Mouse (Mus musculus) layer of hippocampus, adult 8-10 months (tissue): ENCODE measurements around the gene Prickle4. TPM values are rescaled to one million over a fixed set of nuclear protein-coding genes. Genes with fewer than 3 reads are reported as not detected.
"Not testable (repeated sequence)": the region's sequence is repeated elsewhere in the genome, so short reads cannot be mapped to it uniquely, and the experiment has no call there.

Experiments
- DNase-seq, 2 experiments: peaks; one replicate each; pipeline ENCODE4 v3.0.0; 2022; ENCODE audit warnings: low spot score in 2 of 2
- total RNA-seq, 4 experiments: library from RNA; stranded (reverse); gene quantifications; 2 replicates each; pipeline ENCODE4 v1.2.4; 2022

Gene Prickle4
- total RNA-seq, 4 experiments from 2014 or later, result 2.9 to 3.7 (median 3.2) TPM

DNA sequence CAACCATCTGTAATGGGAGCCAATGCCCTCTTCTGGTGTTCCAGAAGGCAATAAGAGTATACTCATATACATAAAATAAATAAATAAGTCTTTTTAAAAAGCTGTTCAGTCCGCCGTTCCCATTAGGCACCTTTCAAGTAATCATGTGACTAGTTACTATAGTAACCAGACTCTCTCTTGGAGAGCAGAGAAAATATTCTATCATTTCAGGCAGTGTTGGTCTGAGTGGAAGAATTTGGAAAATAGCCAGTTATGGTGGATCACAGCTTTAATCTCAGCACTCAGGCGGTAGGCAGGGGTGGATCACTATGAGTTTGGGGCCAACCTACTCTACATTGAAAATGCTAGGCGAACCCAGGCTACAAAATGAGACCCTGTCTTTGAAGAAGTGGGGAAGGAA, 25.4 kb downstream of the Prickle4 start:
- no peak for DNase-seq

GRCm38 (mm10) chr17:47664474-47664873, 30.1 kb downstream of the Prickle4 start:
- DNase-seq, result no peak

GRCm38 (mm10) chr17:47663009-47663713, 31.4 kb downstream of the Prickle4 start:
- no peak for DNase-seq

GRCm38 (mm10) chr17:47658741-47659243, 35.7 kb downstream of the Prickle4 start:
- DNase-seq, result no peak

DNA sequence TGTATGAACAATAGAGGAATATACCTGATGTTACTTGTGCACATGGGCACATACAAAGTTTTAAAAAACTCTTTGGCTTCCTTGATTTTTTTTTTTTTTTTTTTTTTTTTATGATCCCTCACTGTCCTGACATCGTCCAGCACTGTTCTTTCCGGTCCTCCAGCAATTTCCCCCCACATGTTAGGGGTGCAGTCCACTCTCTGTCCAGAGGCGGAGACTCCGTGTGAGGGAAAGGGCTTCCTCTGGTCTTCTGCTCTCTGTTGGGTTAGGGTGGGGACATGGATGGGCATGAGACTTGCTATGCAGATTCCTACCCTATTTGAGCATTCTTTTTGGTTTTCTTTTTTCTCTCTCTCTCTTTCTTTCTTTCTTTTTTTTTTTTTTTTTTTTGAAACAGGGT, 36.6 kb downstream of the Prickle4 start:
- no peak for DNase-seq

GRCm38 (mm10) chr17:47655697-47656096, 38.8 kb downstream of the Prickle4 start:
- DNase-seq, result no peak

DNA sequence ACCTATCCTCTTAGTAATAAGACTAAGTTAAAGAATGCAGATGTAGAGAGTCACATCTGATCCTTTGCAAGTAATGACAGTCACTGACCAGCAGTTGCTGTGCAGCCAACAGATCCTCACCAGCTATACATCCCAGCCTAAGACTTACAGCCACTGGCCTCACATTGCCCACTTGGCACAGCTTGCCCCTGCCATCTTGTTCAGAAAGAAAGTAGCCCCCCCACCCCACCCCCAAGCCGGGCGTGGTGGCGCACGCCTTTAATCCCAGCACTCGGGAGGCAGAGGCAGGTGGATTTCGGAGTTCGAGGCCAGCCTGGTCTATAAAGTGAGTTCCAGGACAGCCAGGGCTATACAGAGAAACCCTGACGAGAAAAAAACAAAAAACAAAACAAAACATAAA, 40.2 kb downstream of the Prickle4 start:
- DNase-seq, result not testable (repeated sequence)

- no peak for DNase-seq
Observed at GRCm38 (mm10) chr17:47651953-47652352, 42.6 kb downstream of the Prickle4 start.

DNA sequence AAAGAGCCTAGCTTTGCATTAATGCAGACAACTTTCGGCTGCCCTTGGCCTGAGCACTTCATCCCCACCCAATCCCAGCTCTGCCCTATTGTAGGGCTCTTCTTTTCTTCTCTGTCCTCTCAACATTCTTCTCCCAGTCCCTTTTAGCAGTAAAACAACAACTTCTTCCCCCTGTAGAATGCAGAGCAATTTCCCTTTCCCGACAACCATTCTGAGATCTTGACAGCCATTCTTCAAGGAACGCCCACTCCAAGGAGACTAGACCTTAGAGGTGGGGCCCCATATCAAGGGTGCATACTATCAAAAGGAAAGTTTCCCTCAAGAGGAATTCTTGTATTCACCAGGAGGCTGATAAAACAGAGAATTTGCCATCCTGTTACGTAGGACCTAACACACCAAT, 45.6 kb downstream of the Prickle4 start:
- no peak for DNase-seq

GRCm38 (mm10) chr17:47646683-47647082, 47.9 kb downstream of the Prickle4 start:
- peak in 1 of 2 experiments; percentile 45 for DNase-seq

DNA sequence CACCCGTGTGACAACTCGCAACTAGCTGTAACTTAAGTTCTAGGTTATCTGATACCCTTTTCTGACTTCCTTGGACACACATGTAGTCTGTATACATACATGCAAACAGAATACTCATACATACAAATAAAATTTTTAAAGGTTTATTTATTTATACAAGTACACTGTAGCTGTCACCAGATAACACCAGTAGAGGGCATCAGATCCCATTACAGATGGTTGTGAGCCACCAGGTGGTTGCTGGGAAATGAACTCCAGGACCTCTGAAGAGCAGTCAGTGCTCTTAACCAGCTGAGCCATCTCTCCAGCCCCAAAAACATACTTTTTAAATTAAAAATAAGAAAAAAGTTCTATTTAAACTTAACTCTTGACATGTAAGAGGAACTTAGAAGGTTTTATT, 51.5 kb downstream of the Prickle4 start:
- DNase-seq, result no peak

Other genes with a start within 250 kb of the Prickle4 start
- gene Taf8, start 192.4 kb downstream of the Prickle4 start, total RNA-seq, result 10 to 100 TPM; 18.4 to 25.0 (median 23.4) TPM
- gene Ccnd3, start 189.7 kb downstream of the Prickle4 start, total RNA-seq, result 10 to 100 TPM; 38.4 to 45.2 (median 38.8) TPM
- 10 to 100 TPM; 16.9 to 18.6 (median 17.8) TPM for gene Bysl, start 83.2 kb downstream of the Prickle4 start, total RNA-seq
- gene Med20, start 83.2 kb downstream of the Prickle4 start, total RNA-seq, result 10 to 100 TPM; 31.1 to 40.3 (median 33.1) TPM
- 1 to 10 TPM; 4.9 to 8.9 (median 7.0) TPM for gene Gm20517, start 83.1 kb downstream of the Prickle4 start, total RNA-seq
- gene Usp49, start 64.0 kb downstream of the Prickle4 start, total RNA-seq, result 10 to 100 TPM in 3 of 4 experiments, 1 to 10 TPM in 1; 8.1 to 11.5 (median 10.8) TPM
- gene Tomm6, start 6.3 kb downstream of the Prickle4 start, total RNA-seq, result 100 to 1,000 TPM; 170 to 219 (median 199) TPM
- 10 to 100 TPM; 28.6 to 36.7 (median 31.2) TPM for gene Frs3, start 5.7 kb downstream of the Prickle4 start, total RNA-seq
- gene Gm21981, start 281 bp downstream of the Prickle4 start, total RNA-seq, result 1 to 10 TPM; 3.3 to 4.3 (median 3.6) TPM
- not detected for gene Pgc, start 32.1 kb upstream of the Prickle4 start, total RNA-seq
- gene Tfeb, start 42.3 kb upstream of the Prickle4 start, total RNA-seq, result 10 to 100 TPM; 13.4 to 18.5 (median 17.6) TPM
- 1 to 10 TPM in 2 of 4 experiments, under 1 TPM in 2; 0.37 to 2.1 (median 0.91) TPM for gene Mdfi, start 140.0 kb upstream of the Prickle4 start, total RNA-seq
- 10 to 100 TPM; 44.5 to 52.4 (median 49.1) TPM for gene Foxp4, start 229.9 kb upstream of the Prickle4 start, total RNA-seq